Mouse (Mus musculus) cerebellum, adult 11-12 months (tissue): Measurements from ENCODE around the gene Tmem213.

Source experiments
- DNase-seq: peaks from one replicate; pipeline ENCODE4 v3.0.0; 2022

Tmem213 gene

GRCm38 (mm10) chr6:38109160-38109795, at the start of gene Tmem213:
Tmem213 (plus strand) TSS chr6:38109255.
- no peak for DNase-seq

DNA sequence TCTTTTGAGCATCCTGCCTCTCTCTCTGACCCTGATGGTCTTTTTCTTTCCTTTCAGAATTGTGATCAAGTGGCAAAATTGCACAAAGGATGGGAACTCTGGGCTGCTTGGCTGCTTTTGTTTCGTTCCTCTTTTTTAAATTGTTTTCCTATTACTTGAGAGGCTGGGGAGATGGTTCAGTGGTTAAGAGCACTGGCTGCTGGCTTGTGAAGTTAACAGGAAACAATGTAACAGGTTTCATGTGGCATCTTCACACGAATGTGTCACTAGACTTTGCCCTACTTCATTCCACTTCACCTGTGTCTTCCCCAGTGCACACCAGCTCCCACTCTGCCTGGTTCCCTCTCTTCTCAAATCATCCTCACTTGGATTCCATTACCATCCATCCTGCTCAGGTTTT, 44.4 kb upstream of the Tmem213 start:
- no peak for DNase-seq

DNA sequence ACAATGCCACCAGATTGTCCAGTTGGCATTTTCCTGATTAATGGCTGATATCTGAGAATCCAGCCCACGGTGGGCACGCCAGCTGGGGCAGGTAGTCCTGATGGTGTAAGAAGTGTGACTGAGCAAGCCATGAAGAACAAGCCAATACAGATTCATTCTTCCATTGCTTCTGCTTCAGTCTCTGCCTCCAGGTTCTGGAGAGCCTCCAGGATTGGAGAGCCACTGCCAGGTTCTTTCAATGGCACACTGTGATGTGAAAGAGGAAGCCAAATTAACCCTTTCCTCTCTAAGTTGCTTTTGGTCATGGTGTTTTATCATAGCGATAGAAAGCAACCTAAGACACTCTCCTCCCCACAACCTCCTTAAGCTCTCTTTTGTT, 43.9 kb upstream of the Tmem213 start:
- DNase-seq, result peak; percentile 51

GRCm38 (mm10) chr6:38065501-38066122, 43.4 kb upstream of the Tmem213 start:
- peak; percentile 17 for DNase-seq

GRCm38 (mm10) chr6:38066215-38066614, 42.8 kb upstream of the Tmem213 start:
- DNase-seq, result peak; percentile 53

- no peak for DNase-seq
Observed at GRCm38 (mm10) chr6:38071256-38071655, 37.8 kb upstream of the Tmem213 start.

DNA sequence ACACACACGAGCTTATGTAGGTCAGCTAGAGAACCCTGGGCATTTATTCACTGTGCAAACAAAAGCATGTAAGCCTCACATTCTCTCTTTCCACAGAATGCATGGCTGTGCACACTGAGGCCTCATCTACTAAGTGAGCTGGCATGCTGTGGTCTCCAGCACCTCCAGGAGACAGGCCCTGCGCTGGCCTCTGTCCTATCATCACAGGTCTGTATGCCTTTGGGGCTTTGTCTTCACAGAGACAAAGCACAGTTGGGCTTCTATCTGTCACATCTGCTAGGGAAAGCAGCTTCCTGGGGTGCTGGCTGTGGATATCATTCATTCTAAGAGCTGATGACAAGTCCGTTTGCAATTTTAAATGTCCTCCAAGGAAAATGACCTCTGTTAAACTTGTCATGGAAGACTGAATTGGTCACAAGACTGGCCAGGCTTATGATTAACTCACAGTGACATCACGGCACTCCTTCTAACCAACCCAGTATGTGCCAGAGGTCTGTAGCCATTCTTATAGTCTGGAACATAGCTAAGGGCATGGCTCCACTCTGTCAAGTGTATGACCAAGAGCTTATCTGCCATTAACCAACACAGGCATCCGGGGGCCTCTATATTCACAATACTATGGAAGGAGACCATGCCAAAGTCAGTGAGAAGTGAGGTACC, 36.8 kb upstream of the Tmem213 start:
- DNase-seq, result no peak

GRCm38 (mm10) chr6:38073592-38073991, 35.5 kb upstream of the Tmem213 start:
- DNase-seq, result no peak

GRCm38 (mm10) chr6:38080364-38080763, 28.7 kb upstream of the Tmem213 start:
- no peak for DNase-seq

DNA sequence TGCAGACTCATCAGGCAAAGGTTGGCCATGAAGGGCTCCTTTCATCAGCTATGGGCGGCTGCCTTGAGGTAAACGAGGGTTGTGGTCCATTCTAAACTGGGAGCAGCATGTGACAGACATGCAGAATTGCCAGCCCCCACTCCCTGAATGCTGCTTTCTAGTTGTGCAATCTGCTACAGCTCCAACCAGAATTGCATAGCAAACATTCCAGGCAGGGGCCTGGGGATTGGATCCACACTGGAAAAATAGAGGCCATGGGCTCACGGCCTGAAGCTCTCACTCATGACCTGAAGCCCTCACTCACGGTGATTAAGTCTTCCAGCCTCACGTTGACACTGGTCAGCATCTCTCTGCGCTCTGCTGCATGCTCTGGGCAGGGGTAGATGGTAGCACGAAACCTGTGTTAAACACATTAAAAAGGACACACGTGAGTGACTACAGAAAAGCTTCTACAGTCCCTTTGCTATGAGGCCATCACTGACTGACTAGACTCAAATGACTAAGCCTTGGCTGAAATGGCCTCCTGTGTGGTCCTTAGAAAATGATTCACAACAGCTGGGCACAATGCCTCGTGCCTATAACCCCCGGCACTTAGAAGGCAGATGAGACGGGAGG, 27.2 kb upstream of the Tmem213 start:
- DNase-seq, result no peak

GRCm38 (mm10) chr6:38083204-38083603, 25.9 kb upstream of the Tmem213 start:
- no peak for DNase-seq

DNA sequence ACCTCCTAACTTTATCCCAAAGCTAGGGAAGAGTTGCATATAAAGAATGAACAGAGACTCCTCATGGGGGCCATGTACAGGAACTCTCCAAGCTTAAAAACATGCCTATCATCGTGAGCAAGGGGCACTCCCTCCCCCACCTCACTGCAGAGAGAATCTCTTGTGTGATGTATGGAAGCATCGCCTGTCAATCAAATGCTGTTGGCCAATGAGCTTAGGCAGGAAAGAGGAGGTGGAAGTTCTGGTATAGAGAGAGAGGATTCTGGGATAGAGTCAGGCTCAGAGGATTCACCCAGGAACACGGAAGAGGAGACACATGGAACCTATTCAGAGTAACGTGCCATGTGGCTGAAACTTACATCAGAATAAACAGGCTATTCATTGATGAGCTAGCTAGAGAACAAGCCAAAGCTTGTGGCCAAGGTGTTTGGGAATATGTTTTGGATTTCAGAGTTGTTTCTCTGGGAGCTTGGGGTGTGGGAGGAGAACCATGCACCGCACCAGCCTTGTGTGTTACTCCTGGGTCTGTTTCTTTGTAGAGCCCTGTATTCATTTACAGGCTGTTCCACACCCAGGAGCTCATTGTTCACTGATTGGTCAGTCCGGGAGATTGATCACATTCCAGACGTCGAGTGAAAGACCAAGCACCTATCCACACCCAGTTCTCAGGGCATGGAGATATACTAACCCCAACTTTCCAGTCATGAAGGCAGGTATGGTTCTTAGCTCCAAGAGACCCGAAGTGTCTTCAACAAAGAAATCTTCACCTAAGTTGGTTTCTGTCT, 21.6 kb upstream of the Tmem213 start:
- DNase-seq, result no peak

DNA sequence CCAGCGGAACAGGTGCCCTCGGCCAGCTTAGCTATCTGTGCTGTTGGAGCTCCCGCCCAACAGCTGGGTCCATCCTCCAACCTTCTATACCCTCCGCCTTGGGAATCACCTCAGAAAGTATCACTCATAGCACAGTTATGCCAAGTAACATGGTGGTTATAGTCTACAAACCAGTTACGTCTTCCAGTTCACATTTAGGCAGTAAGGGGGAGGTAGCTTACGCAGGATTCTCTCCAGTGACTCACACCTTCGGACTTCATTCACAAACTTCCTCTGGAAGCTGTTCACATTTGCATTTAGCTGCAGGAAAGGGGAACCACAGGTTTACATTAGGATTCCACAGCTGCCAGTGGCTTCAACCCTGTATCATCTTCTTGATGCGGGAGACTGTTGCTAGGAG, 16.5 kb upstream of the Tmem213 start:
- DNase-seq, result no peak

DNA sequence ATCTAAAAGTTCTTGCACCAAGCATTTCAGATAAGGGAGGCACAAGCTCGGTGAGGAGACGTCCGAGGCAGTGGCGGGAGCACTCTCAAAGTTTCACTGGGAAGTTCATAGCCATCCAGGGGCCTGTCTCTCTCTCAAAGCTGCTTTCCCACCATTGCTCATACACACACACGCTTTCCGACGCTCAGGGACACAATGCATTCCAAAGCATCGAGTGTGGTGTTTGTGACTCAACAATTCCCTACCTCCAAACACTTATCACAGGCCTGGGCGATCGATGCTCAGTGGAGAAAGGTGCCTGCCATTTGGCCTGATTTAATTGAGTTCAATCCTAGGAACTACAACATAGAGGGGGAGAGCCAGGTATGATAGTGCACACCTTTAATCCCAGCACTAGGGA, 14.4 kb upstream of the Tmem213 start:
- no peak for DNase-seq

DNA sequence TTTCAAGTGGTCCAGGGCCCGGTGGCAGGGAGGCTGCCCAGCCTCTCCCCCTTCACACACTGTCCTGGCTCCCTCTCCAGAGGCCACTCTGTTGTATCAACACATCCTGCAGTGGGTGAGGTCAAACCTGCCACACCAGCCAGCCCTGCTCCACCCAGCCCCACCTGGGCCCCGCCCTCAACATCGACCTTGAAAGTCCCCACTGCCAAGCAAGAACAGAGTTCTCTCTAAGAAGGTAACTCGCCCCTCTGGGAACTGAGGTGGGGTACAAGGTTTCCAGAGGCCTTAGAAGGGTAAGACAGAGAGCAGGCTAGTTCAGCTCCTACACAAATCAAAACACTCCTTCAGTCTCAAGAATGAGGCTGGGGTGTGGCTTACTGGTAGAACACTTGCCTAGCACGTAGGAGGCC, 12.1 kb upstream of the Tmem213 start:
- no peak for DNase-seq

DNA sequence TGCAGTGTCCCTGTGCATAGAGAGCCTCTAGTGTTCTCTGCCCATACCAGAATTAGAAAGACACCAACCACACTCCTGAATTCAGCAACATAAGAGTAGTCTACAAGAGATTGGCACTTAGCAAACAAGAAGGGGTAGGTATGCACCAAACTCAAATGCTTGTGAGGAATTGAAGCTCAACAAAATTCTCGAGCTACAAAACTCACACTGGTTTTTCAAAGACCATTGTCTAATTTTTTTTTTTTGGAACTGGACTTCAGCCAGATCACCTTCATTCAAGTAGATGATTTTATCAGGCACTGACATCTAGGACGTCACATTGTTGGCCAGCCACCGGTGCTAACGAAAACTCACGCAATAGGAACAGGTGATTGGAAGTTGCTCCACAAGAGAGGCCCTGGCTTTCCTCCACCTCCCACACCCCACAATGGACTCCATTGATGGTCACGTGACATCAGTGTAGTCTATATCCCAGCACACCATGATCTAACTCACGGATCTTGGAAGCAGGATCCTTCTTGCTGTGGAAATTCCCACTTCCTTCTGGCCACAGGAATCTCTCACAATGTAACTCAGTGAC, 6.7 kb upstream of the Tmem213 start:
- DNase-seq, result no peak

GRCm38 (mm10) chr6:38103775-38104174, 5.3 kb upstream of the Tmem213 start:
- no peak for DNase-seq

DNA sequence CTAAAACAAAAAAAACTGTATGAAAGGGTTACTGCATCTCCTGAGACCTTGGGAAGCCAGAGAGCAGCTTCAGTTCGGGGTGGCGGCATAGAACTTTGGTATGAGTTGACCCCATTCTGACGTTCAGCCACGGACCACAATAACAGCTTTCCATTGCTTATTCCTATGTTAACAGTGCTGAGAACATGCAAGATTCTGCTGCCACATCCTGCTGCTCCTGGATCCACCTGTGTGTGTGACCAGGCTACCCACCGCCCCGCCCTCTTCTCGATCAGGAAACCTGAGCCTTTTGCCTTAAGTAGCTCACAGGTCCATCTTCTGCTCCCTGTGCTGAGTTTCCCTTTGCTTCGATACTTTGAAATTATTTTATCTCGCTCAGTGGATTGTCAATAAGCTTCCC, 3.1 kb upstream of the Tmem213 start:
- DNase-seq, result no peak

DNA sequence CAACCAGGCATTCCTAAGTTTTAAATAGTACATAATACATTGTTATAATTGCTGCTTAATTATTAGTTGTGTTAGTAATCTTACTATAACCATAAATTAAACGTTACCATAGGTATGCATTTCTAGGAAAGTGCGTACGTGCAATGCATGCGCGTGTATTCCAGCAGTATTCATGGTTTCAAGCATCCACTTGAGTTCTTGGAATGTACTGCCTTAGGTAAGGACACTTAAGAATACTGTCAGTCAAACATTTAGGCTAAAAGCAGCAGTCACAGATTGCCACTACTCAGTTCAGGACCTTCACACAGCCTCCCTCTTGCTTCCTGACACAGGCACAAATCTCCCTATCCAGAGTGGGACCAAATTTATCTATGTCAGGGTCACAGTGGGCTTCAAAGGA, 606 bp upstream of the Tmem213 start:
- no peak for DNase-seq

DNA sequence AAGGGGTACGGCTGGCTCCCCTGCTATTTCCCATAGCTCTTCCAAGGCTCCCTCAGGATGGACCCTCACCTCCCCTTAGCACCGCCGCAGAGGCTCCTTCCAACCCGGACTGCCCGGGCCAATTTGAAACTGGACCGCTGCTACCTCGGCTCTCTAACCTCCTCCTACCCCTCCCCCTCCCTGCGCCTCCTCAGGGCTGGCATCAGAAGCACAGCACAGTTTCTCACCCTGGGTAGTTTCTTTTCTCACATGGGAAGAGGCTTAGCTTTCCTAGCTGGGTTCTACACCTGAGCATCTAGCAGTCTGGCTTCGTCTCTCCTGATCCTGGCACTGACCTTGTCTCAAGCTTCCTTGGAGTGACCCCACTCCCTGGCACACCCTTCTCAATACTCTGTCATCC, 816 bp downstream of the Tmem213 start:
- no peak for DNase-seq

DNA sequence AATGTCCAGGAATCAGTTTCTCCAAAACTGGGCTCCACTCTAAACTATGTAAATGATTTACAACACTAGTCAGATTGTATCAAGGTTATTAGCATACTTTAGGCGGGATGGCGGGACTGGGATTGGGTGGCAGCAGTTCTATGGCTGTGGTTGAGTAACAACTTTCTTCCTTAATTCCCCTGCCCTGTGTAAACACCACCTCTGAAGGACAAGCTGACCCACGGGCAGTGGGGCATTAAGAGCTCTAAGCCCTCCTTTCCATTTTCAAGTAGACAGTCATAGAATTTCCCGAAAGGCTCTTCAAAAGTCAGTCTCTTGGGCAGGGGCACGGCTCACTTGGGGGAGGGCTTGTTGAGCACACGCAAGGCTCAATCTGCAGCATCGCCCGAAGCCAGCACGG, 1.8 kb downstream of the Tmem213 start:
- DNase-seq, result no peak

DNA sequence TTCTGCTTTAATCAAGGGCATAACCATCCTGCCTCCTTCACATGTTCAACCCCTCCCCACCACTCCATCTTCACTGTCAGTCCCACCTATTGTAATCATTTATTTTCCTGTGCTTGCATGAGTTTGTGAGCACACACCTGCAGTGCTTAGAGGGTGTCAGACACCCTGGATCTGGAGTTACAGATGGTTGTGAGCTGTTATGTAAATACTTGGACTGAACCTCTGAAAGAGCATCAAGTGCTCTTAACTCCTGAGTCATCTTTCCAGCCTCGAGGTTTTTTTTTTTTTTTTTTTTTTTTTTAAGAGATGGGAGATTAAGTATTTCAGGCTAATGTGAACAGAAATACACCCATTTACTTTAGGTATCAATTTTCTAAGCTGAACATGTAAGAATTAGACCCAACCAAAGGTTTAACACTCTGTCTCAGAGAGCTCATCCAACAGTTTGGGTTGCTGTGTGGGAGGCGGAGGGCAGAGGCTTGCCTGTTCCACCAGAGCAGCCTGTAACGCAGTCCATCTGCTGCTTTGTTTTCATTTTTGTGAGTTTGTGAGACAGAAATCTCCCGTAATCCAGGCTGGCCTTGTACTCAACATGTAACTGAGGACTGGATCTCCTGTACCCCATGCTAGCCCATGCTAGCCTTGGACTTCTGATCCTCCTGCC, 7.2 kb downstream of the Tmem213 start:
- DNase-seq, result no peak
